Mouse (Mus musculus) lung, adult 18-20 months (tissue): Measurements from ENCODE around the gene Esam.

Experiments used
- DNase-seq, 2 experiments: peaks; one replicate each; pipeline ENCODE4 v3.0.0; 2022; ENCODE audit warnings: mixed read lengths in 2 of 2

The Esam gene

DNA sequence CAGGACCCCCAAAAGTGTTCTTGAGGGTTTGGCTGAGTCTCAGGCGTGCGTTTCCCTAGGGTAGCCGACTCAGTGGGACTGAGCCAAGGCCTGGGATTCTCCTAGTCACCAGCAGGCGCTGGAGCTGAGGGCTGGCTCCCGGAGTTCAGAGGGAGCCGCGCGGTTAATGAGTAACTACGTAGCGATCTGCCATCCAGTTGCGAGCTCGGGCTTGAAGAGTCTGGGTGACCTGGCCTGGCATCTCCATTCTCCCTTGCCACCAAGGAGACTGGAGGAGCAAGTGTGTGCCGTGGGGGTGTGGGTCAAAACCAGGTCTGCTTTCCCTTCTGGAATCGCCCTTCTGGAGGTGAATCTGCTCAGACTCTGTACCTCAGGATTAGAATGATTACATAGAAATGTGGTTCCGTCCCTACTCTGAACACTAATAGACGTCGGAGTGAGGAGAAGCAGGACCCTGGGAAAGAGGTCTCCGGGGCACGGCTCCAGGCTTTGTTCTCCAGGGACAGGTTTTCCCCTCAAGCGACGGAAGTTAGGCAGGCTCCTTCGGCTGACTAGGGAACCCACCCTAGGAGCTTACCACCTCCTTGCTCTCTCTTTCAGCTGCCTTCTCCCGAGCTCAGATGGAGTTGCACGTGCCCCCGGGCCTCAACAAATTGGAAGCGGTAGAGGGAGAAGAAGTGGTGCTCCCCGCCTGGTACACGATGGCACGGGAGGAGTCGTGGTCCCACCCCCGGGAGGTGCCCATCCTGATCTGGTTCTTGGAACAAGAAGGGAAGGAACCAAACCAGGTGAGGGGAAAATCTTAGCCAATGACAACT is 3.2 kb downstream of the Esam start:
- DNase-seq = peak; percentile 79 to 87

- no peak for DNase-seq
These were observed 9.0 kb downstream of the Esam start for GRCm38 (mm10) chr9:37536851-37537250.

- no peak for DNase-seq
These were observed 9.9 kb downstream of the Esam start for GRCm38 (mm10) chr9:37537658-37538250.

DNA sequence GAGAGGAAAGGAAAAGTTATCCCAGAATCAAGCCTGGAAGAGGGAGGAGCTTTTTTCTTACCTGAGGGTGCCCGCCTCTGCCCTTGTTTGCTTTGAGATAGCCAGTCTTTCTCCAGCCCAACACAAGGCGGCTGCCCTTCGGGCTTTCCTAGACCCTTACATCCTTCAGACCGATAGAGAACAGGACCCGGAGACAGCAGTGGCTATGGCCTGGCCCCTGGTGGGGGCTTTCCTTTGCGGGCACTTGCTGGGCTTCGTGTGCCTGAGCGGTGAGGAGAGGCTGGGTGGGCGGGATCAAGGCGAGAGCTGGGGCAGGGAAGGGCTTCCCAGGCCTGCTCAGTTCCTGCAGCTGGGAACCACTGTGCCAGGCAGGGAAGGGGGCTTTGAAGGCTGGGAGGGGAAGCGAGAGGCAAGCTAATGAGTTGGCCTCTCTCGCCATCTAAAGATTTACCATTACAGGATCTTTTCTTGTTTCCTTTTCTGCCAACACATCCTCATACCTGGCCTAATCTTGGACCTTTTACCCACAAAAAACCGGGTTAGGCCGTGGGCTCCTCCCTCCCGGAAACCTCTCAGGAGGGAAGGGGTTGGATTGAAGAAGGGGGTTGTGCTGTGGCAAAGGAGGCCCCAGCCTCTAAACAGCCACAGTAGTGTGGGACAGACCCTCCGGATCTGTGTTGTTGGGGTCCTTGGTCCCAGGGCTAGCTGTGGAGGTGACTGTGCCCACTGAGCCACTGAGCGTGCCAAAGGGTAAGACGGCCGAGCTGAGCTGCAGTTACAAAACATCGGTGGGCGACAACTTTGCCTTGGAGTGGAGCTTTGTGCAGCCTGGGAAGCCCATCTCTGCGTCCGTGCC is 11.5 kb downstream of the Esam start, which contains the start of gene Vsig2:
Gene Vsig2, plus strand, starts transcription at position 86 of the 856 bp plus-strand sequence.
- DNase-seq = no peak

GRCm38 (mm10) chr9:37540226-37540625 is 12.3 kb downstream of the Esam start:
- no peak for DNase-seq

GRCm38 (mm10) chr9:37540701-37541575 is 13.1 kb downstream of the Esam start:
- DNase-seq = no peak

GRCm38 (mm10) chr9:37541851-37542642 is 14.2 kb downstream of the Esam start:
- DNase-seq = peak in 1 of 2 experiments; percentile 36

- no peak for DNase-seq
These were observed 16.1 kb downstream of the Esam start for GRCm38 (mm10) chr9:37543869-37544440.

DNA sequence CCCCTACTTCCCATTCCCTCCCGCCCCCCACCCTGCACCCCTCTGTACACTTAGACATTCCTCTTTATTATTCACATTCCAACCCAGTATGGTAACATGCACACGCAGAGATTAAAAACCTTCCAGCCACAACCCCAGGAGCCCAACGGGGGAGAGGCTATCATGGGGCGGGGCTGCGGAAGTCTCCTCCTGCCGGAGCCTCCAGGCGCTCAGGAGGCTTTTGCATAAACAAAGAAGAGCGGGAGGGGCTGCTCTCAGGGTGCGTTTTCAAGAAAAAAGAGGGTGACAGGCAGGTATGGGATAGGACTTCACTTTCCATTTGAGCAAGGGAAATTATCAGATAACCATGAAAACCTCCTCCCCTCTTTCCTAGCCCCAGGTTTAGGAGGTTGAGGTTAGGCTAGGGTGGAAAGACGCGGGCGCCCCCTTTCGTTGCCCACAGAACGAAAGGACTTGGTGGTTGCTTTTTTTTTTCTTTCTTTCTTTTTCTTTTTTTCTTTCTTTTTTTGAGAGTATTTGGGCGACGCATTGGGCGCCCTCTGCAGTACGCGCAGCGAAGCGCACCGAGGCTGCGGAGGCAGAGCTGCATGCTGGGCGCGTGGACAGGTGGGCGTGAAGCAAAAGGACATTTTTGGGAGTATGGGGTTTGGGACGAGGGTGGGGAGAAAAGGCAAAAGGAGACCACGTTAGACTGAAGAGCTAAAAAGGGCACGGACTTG is 16.7 kb downstream of the Esam start:
- peak; percentile 79 to 86 for DNase-seq

DNA sequence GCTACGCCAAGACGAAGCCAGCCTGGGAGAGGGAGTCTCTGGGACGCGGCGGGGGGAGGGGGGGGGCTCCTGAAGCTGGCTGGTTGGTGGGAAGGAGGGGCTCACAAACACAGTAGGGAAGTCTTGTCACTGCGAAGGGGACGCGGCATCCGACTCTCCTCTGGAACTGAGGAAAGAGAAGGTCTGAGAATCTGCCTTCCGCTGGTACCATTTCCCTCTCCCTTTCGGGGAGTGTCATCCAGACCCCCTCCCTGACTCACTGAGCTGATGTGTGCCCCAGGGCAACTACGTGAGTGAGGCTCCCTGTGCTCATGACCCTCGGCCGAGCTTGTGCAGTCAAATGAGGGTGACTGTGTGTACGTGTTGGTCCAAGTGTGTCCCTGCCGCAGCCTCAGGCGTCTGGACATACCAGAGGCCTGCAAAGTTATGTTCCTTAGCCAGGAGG is 17.3 kb downstream of the Esam start:
- DNase-seq = no peak

- no peak for DNase-seq
These were observed 18.1 kb downstream of the Esam start for GRCm38 (mm10) chr9:37545847-37546452.

DNA sequence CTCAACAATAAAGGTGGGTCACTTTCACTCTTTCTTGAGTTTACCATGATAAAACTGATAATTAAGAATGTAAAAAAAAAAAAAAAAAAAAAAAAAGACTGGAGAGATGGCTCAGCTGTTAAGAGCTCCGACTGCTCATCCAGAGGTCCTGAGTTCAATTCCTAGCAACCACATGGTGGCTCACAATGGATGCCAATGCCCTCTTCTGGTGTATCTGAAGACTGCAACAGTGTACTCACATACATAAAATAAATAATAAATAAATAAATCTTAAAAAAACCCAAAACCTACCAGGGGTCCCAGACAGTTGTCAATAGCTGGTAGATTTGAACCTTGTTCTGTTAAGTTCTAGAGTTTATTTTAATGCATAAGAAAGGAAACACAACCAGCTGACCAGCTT is 19.0 kb downstream of the Esam start:
- DNase-seq = no peak

DNA sequence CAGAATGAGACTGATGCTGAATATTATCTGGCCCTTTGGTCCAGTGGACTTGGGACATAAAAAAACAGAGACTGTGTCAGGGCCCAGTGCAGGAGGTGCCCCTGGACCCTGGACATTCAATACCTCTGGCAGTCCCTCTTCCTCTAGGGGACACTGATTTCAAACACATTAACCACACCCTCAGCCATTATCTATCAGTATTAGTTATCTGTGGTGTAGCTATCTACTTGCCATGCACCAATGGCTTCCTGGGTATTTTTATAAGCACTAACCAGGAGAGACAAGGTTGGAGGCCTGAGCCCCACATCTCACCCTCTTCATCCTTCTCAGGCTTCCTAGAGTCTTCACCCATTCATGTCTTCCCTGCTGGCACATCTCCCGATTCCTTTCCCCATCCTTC is 22.6 kb downstream of the Esam start:
- DNase-seq = no peak

DNA sequence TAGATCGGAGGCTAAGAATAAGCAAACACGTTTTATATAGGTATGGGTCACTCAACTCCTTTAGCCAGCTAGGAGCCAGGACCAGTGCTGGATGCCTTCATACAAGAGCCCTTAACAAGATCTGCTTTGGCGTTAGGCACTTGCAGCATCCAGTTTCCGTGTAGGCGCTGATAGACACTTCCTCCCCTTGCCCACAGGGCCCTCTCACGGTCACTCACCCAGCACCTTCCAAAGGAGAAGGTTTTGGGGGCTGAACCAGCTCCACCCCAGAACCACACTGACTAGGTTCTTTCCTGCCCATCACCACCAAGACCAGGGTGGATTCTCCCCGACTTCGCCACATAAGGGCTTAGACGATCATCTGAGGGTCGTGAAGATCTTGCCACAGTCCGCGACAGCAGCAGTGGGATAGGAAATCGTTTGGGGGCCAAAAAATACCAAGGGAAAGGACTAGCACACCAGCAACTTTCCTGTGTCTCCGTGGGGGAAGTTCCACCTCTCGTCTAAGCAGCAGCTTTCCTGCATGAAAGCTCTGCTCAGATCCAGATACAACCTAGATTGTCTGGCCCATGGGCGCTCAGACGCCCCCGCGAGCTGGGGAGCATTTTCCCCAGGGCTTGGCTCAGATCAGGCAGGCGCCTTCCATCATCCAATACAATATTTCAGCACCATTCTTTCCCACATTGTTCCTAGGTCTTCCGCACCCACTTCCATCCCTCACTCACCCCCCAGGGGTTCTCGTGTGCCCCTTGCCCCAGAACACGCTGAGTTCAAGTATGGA is 24.1 kb downstream of the Esam start:
- no peak for DNase-seq

DNA sequence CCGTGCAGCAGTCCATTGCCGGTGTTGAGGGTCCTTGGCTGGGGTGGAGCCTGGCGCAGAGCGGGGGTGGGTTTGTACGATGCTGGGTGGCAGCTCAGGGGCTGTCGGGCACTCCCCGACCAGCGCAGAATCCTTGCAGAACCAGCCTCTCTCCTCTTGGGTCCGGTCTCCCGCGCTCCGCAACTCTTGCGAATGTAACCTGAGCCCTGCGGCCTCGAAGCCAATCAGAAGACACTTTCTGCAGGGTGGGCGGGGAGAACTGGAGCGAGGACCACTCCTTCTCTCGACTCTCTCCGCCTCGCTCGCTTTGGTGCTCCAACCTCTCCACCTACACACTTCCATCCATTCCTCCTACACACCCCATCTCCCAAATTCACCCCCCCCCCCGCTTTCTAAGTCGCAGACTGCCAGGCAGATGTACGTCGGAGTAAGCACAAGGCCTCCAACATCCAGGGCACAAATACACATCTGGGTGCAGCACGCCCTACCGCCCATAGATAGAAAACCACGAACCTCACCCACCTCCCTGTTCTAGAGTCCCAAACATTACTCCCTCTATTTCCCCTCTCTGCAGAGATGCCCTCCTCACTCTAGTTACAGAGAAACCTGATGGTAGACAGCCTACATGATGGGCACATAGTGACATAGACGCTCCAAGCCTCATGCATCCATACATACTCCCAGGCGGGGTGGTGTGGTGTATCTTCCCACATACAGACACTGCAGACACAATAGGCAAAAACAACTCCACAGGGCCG is 24.8 kb downstream of the Esam start, which contains the start of gene Nrgn:
Gene Nrgn, minus strand, starts transcription at position 369 of the 758 bp plus-strand sequence.
- DNase-seq = peak; percentile 88

- DNase-seq = no peak
These were observed 26.4 kb downstream of the Esam start for GRCm38 (mm10) chr9:37554279-37554678.

GRCm38 (mm10) chr9:37554838-37555748 is 27.2 kb downstream of the Esam start, which contains the start of gene Siae:
Siae (plus strand) TSS chr9:37555698.
- DNase-seq = no peak
